Mouse (Mus musculus) natural killer cell, adult 2 months (primary cell): ENCODE measurements around the gene Celsr2.

ENCODE experiments used
- DNase-seq, 2 experiments: peaks; one replicate each; pipeline ENCODE4 v3.0.0; 2022; ENCODE audit warnings: low spot score in 2 of 2

Gene Celsr2

DNA sequence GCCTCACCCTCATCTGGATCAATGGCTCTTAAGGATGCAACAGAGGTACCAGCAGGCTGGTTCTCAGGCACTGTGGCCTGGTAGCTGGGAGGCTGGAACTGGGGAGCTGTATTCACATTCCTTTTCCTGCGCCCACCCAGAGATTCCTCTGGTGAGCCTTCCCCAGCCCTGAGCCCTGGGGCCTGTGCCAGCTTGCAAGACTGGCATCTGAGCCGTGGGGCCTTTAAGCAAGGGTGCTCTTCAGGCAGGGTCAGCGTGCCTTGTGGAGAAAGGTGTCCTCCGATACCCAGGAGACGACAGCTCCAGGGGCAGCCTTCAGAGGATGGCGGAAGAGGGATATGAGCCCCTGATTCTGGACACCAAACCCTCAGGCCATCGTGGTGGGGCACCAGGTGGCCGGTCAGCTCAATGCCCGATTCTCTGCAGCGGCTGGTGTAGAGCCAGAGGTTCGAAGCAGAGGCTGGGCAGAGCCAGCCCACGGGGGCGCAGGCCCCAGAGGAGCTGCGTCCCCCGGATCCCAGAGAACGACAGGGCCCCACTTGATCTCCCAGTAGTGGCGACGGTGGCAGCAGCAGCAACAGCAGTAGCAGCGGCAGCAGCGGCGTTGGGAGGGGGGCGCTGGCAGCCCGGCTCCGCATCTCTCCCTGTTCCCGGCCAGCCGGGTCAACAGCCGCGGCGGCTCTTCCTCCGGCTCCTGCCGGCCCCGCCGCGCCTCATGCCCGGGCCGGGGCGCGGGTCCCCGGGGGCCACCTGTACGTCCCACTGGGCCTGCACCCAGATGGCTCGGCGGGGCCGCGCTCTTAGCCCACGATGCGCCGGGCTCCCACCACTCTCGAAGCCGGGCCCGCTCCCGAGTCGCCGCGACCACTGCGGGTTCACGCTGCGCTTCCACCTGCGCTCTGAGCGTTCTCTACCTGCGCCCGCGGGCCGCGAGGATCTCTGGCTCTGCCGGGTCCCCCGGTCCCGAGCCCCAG, at the start of gene Celsr2:
Gene Celsr2 (minus strand): TSS at position 696 of the 974 bp plus-strand sequence.
- DNase-seq: no peak

DNA sequence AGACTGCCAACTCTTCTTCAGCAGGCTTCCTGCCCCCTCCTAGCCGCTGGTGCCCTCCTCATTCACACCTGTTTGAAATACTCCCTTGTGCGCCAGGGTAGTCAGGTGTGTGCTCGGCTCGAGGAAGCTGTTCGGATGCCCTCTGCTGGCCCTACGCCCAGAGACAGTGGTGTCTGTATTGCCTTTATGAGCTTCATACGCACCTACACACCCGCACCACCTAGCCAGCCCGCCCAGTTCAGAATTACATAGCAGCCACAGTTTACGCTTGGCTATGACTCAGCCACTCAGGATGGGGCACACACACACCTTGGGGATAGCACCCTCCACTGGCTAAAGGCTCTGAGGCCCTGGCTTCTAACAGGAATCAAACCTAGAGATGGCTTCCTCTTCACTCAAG, 43.5 kb upstream of the Celsr2 start:
- DNase-seq: peak; percentile 46 to 62

DNA sequence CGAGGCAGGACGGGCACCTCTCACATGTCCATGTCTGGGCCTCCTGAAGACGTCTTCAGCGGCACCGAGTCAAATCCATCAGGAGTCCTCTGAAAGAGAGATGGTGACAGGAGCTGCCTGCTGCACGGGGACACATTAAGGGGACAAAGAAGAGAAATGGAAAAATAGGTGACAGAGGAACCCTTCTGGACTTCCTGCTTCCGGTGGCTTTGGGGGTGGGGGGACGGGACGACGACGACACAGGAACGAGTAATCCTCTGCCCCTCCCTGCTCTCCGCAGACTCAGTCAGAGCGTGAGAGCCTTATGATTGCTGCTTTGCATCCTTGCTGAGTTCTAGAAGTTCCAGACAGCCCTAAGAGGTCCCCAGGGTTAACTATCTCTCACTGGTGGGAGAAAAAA, 43.0 kb upstream of the Celsr2 start:
- peak in 1 of 2 experiments; percentile 4 for DNase-seq

DNA sequence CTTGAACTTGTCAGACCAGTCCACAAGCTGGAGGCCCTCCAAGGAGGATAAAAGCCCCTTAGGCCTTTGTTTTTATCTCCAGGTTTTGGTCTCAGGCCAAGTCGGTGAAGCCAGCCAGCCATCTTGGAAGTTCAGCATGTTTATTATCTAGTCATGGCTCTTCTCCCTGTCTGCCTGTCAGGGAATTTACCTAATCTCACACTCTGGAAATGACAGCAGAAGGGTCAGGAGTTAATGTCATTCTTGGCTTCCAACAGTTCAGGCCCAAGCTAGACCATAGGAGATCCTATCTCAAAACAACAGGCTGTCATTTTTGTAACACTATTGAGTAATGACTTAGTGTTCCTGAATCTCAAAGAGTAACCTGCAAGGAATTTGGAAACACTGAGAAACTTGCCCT, 38.8 kb upstream of the Celsr2 start:
- DNase-seq: no peak

DNA sequence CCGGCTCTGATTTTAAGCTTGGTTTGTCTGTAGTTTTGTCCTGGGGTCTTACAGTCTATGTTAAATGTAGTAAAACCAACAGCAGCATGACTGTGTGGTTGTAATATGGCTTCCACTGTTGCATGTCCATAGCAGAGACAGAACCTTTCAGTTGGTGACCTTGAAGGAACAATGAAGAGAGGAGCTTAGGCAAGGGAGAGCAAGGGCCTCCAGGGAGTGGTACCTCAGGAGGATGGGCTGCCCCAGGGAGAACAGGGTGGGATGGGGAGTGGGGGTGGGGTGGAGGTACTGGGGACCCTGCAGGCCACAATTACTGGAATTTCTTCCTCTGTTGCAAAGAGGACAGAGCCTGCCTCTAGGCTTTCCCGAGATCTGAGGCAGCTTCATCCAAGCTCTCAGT, 36.6 kb upstream of the Celsr2 start:
- DNase-seq: no peak

DNA sequence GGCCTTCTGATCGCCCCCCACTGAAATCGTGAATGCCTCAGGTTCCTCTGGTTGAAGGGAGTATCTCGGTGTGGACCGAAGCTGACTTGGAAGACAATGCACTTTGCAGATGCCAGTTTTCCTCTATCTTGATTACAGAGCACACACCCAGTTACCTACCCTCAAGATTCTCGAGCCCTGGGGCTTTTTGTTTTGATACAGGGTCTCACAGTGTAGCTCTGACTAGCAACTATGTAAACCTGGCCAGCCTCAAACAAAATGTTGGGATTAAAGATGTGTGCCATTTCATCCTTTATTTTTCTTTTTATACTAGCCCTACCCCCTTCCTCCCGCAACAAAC, 30.0 kb upstream of the Celsr2 start:
- no peak for DNase-seq

DNA sequence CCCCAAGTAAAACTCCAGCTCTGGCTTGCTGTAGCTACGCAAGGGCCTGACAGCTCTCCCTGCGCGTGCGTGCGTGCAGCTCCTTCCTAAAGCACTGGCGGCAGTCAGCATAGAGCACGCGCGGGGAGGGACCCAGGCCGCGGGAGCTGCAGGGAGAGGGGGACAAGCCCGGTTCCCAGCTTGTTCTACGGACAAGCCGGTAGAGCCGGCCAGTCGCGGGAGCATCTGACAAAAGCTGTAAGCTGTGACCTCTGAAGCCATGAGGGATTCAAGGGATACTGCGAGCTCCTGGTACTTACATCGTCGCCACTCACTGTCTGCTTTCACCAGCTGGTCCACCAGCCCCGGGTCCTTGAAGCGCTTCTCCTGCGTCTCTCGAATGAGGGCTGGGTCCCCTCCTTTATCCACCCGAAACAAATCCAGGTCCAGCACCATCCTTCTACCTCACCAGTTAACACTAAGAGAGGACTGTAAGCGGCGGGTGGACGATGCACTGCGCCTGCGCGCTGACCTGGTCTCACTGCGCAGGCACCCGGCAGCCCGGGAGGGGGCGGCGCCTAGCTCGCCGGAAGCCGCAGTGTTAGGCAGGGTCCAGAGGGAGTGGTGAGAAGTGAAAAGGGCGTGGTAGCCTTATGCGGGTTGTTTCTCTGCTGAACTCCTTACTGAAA, 29.5 kb upstream of the Celsr2 start, which contains the start of gene Sars:
Gene Sars (minus strand): TSS at position 512 of the 668 bp plus-strand sequence.
- DNase-seq: peak; percentile 86 to 88

DNA sequence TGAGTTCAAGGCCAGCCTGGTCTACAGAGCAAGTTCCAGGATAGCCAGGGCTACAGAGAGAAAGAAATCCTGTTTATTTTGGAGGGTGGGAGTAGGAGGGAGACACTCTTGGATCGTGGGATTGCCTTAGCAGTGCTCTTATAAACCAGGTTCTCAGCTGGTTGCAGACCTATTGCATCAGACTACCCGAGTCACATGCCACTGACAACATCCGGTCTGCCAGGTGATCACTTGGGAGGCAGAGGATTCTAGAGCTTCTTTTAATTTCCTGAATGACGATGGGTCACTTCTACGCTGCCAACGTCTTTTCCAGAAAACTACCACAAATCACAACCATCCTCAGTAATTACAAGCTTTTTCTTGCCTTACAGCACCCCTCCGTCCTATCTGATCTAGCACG, 28.7 kb upstream of the Celsr2 start:
- peak; percentile 63 to 71 for DNase-seq

DNA sequence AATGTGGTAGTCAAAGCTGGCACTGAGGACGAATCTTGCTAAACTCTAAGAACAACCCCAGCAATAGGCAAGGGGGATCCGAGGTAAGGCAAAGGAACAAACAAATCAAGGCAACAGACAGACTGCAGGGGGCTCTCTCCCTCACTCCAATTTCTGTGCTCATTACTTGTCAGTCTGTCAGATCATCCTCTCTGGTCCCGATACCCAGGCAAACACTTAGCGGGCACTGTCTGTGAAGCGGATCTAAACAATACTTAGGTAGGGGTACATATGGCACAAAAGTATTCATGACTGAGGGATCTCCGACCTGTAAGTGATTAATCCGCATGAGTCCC, 21.0 kb upstream of the Celsr2 start:
- no peak for DNase-seq

DNA sequence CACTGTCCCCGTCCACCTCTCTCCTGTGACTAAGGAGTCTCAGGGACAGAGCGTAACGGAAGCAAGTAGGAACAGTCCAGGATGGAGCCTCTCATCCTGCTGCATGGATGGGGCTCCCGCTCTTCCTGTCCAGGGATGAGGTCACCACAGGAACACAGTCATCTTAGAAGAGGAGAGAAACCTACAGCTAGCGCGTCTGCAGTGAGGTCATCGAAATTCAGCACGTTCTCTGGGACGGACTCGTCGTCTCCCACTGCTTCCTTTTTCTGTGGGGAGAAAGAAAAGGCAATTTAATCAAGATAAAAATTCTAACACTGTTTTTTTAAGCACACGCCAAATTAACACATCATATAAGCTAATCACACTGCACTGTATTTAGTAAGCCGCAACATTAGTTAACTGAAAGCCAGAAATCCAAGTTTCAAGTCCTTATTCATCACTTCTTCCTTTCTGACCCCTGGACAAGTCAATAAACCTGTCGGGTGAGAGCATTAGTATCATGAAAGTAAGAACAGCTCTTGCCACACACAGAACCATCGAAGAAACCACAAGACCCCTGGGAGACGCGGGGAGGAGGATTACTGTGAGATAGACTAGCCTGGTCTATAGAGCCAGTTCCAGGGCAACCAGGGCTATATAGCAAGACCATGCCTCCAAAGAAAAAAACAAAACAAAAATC, 20.5 kb upstream of the Celsr2 start:
- DNase-seq: no peak

DNA sequence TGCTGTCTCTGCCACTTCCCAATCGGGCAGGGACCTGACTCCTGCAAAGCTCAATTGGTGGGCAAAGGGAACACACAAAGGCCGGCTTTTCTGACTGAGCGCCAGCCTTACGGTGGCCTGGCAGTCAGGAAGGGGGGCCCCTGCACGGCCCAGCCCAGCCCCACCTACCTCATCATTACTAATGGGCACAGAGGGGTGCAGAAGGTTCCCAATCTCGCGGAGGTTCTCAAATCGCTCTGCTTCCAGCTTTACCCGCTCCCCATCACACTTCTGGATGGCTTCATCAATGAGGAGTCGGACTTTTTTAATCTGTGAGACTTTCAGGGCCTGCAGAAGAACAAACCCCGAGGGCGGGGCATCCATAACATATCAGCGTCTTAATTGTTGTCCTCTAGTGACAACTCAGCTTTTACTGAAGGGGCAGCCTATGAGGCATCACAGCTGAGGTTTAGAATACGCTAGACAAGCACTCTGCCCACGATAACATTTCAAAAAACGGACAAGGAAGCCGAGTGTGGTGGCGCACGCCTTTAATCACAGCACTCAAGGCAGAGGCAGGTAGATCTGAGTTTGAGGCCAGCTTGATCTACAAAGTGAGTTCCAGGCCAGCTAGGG, 18.6 kb upstream of the Celsr2 start:
- DNase-seq: no peak

DNA sequence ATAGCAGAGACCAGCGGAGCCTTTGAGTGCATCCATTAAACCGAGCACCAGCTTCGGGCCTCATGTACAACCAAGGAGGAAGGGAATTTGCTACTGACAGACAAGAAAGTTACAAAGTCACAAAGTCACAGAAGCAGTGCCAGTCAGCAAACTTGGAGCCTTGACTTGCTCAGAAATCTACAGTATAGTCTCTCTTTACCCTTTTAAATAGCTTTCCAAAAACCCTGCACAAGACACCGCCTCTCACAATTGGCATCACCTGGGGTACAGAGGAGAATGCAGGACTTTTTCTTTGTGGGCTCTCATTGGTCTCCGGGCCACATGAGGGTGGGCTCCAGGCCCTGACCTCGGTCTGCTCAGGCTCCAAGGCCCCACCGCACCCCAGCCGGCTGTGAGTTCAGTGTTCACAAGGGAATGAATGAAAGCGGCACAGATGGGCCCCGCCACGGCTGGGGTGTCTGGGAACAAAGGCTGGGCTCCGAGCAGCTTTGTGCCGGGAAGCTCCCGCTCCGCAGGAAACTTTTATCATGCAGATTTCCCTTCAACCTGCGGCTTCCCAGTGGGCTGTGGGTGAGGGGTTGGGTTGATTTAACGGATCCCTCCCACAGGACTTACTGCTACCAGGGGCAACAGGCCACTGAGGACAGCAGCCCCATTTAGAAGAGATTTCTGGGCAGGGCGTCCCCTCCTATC, 18.0 kb upstream of the Celsr2 start:
- no peak for DNase-seq

DNA sequence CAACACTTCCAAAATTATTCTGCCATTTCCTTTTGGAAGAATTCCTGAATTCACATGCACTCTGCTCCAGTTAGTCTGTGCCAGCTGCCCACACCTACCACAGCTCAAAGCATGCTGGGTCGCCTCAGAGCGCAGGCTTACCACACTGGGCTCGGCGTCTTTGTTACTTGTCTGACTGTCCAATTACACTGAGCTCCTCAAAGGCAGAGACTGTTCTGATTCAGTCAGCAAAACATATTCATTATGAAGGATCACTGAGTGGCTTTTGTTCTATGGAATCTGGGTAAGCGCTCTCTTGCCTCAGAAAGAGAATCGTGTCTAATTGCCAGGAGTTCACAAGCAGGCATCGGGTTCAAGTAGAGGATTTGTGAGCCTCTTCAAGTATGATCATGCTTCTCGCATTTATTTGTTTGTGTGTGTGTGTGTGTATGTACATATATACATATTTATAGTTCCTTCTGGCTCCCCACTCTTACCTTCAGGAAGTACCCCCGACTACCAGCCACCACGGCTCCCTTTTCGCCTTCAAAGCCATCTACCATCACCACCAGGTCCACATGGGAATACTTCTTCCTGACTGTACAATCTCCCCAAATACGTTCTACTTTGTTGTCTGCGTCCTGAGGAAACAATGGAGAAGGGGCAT, 17.3 kb upstream of the Celsr2 start:
- DNase-seq: no peak

DNA sequence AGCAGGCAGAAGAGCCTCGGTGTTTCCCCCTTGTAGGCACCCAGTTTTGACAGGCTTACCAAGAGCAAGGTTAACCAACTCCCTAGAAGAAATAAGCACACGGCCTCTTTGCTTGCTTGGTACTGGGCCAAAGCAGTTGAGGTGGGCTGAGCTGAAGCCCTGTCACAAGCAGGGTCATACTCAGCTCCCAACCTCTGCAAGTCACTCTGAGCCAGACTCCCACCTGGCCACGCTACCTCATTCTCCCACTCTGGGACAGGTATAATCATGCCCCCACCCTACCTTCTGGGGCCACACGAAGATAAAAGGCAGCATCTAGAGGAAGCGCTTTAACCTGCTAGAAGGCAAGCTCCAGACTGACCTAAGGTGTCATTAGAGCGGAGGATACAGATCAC, 10.3 kb upstream of the Celsr2 start:
- no peak for DNase-seq

DNA sequence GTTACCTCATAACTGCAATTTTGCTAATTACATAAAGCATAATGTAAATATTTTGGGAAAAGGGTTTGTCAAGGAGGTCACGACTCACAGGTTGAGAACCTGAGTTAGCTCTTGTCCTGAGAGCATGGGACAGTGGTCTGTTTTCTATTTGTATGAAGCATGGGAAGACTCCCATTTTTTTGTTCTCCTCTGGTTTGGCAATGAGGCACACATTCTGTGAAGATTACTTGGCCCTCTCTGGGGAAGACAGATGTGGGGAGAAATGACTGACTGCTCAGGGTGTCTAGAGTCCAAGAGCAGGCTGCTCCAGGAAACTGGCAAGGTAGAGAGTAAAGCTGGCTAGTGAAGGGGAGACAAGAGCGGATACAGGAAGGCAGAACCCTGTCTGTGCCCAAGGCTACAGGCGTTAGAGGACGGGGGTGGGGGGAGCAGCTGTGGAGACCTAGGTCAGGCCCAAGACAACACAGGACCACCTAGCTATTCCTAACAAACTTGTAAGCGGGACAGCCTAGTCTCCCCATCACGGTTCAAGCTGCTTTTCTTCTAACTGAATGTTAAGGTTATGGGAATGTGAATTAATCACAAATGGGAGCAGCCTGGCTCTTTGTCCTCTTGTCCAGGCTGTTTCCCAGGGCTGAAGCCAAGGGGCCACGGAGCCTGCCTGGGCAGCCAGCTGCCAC, 9.7 kb upstream of the Celsr2 start:
- no peak for DNase-seq

DNA sequence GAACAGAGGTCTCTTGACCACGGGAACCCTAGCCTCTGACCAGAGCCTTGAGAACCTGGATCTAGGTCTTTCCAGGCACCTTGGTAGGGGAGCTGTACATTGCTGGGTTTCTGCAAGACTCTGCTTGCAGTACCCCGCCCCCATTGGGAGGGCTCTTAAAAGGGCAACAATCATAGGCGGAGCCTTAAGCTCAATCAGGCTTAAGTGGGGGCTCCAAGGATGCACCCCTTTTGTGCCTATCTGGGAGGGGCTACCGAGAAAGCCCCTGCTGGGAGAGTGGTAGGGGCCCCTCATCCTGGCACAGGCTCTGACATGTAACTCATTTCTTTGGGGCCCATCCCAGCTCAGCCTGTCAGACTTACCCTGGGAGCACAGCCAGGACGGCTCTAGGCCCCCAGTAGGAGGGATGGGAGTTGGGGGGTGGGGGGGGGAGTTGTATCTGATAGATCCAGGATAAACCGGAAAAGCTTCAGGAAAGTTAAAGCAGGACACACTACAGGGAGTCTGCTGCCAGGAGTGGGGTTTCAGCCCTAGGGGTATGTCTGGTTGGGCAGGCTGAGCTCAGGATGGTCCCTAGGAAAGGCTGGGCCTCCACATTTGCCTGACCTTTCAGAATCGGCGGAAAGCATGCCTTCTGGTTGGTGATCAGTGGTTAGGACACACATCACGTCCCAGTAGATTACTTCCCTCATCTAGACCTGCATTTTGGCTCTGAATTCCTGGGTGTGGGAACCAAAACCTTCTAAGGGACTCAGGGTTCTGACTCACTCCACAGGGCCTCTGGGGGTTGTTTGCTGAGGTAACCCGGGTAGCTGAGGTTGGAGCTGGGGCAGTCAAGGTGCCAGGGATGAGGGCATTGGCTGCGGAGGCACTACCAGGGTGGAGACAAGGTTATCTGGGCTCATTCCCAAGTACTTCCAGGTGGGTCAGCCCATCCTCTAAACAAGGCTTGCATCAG, 8.8 kb upstream of the Celsr2 start:
- no peak for DNase-seq

DNA sequence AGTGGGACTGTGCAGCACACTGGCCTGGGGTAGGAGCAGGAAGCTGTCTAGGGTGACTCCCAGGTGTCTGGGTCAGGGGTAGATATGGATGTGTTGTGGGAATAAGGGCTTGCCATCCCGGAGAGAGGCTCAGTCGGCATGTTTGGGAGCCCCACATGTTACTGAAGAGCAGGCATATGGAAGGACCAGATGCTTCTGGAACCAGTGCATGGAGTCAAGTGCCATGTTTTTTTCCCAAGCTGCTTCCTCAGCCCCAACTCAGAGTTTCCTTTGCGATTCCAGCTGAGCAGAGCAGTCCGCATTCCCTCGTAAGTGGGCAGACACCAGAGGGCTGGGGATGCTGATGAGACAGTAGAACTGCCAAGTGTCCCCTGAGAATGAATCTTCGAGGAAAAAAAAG, 7.7 kb upstream of the Celsr2 start:
- DNase-seq: no peak

DNA sequence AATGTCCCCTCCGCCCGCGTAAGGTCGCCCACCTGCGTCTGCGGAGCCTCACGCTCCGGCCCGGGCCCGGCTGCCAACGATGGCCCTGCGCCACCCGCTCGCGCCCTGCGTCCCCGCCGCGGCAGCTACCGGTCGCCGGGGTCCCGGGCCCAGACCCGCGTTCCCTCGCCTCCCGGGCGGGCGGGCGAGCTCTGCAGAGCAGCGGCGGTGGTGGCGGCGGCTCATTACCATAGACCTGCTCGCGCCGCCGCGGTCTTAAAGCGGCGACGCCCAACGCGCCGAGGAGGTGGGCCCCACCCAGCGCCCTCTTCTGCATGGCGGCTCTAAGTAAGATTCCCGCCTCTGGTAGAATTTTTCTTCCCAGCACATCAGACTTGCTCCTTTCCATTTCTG, 475 bp upstream of the Celsr2 start:
- peak in 1 of 2 experiments; percentile 55 for DNase-seq

DNA sequence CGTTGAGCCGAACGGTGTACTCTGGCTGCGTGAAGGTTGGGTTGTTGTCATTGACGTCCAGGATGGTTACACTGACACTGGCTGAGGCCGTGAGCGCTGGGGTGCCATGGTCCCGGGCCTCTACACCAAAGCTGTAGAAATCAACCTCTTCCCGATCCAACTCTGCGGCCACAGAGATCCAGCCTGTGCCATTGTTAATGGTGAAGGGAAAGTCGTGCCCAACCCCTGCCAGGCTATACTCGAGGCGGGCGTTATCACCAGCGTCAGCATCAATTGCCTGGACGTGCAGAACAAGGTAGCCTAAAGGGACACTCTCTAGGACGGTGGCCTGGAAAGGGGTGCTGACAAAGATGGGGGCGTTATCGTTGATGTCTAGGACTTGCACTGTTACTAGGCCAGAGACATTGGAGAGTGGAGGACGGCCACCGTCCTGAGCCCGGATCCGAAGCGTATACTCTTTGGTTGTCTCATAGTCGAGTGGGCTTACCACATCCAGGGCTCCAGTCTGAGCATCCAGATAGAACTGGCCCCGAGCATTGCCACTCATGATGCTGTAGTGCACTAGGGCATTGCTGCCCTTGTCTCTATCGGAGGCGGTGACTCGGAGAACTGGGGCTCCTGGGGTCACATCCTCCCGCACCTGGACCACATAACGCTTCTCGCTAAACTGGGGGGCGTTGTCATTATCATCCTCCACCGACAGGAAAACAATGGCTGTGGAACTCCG, 1.6 kb downstream of the Celsr2 start:
- no peak for DNase-seq
